Mouse (Mus musculus): ENCODE data around the gene Itgb1. TPM values are rescaled to one million over a fixed set of nuclear protein-coding genes. Genes with fewer than 3 reads are reported as not detected.

The Itgb1 gene
- total RNA-seq, 1 experiment from 2014 or later, result 286 TPM

GRCm38 (mm10) chr8:128681970-128682369 lies 3.5 kb upstream of the Itgb1 start:
- DNase-seq, result no peak

- no peak for DNase-seq
Measured at GRCm38 (mm10) chr8:128684609-128685506, 596 bp upstream of the Itgb1 start.

DNA sequence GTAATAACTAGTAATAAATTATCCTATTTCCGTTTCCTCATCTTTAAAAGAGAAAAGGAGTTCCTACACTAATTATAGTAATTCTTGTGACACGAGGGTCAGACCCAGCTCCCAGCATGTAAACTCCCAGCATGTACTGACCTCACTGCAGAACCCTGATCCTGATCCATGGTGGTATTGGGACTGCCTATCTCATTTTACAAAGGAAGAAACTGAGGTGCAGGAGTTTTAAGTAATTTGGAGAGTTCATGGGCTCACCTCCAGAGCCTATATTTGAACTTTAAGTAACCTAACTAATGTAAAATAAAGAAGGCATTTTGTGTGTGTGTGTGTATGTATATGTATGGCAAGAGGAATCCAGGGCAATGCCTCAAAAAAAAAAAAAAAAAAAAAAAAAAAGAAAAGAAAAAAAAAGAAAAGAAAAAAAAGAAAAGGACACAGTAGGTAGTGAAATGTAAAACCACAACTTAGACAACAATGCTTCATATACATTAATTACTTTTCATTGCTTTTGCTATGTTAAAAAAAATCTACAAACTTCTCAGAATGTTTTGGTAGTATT lies 1.1 kb downstream of the Itgb1 start:
- no peak for DNase-seq

- DNase-seq, result no peak
Measured at GRCm38 (mm10) chr8:128688679-128689078, 3.2 kb downstream of the Itgb1 start.

- no peak for DNase-seq
Measured at GRCm38 (mm10) chr8:128690056-128690455, 4.6 kb downstream of the Itgb1 start.

DNA sequence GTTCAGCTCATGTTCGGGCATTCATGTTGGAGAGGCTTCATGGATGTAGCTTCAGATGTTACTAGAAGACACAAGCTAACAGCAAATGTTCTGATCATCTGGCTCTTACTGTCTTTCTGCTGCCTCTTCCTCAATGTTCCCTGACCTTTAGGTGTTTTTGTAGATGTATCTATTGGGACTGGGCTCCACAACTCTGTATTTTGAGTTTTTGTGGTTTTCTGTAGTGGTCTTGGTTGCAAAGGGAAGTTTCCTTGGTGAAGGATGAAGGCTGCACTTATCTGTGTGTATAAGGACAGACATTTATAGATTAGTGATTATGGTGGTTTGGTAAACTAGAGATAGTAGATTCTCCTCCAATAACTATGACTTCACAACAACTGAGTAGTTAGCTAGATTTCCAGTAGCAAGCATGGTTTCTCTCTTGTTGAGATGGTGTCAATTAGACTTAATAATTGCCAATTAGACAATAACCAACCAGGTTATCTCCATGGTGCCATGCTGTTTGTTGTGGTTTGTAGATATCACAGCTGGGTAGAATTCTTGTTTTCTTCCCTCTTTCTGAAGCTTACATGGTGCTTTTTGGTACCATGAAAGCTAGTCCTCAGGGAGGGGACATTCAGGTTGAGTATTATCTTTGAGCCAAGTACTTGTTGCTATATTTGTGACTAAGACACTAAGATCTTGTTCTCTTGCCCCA lies 11.4 kb downstream of the Itgb1 start:
- DNase-seq, result no peak

GRCm38 (mm10) chr8:128697945-128698344 lies 12.5 kb downstream of the Itgb1 start:
- DNase-seq, result no peak

DNA sequence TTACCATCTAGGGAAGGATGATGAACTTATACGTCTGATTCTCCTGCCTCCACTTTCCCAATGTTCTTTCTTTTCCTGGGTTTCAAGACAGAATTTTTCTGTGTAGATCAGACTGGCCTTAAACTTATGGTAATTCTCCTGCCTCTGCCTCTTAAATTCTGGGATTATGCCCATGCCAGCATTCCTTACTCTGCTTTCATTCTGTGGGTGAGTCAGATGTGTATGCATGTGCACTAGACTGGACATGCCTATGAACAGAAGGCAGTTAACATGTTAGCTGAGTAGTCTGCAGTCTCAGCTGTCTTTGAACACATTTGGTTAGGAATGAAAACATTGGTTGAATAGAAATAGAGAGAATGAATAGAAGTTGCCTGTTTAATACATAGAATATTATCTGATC lies 18.9 kb downstream of the Itgb1 start:
- no peak for DNase-seq

- DNase-seq, result no peak
Measured at GRCm38 (mm10) chr8:128704836-128705235, 19.4 kb downstream of the Itgb1 start.

- DNase-seq, result peak; percentile 82
Measured at GRCm38 (mm10) chr8:128709261-128709660, 23.8 kb downstream of the Itgb1 start.

- DNase-seq, result no peak
Measured at GRCm38 (mm10) chr8:128716184-128716583, 30.7 kb downstream of the Itgb1 start.

DNA sequence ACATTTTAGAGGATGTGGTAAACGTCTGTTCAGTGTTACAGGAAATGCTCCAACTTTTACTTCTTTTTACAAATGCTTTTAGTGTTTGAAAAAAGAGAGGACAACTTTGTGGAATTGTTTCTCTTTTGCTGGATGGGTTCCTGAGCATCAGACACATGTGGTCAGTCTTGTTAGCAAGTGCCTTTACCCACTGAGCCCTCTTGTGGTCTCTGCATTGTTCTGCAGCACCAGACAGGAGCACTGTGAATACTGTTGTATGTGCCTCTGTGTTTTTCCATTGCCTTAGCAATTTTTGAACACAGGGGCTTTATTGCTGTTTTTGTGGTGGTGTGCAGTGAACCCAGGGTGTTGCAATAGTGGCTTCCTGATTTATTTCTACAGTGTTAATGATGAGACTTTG lies 39.4 kb downstream of the Itgb1 start:
- DNase-seq, result no peak

GRCm38 (mm10) chr8:128727213-128727612 lies 41.8 kb downstream of the Itgb1 start:
- DNase-seq, result no peak

DNA sequence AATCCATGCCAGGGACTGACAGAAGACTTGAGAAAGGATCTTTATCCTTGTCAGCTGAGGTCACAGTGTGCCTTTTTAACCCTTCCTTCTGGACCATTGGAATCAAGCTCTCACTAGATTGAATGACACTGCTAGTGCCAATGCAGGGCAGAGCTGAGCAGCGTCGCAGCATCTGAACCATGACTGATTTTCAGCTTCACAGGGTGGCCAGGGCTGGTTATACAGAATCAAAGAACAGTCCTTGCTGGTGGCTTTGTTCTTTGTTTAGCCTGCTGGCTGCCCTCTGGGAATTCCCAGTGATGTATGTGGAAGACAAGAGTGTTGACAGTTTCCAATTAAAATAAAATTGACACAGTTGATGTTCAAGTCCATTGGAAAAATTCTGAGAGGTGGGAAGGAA lies 46.8 kb downstream of the Itgb1 start:
- no peak for DNase-seq

- no peak for DNase-seq
Measured at GRCm38 (mm10) chr8:128734118-128734517, 48.7 kb downstream of the Itgb1 start.

DNA sequence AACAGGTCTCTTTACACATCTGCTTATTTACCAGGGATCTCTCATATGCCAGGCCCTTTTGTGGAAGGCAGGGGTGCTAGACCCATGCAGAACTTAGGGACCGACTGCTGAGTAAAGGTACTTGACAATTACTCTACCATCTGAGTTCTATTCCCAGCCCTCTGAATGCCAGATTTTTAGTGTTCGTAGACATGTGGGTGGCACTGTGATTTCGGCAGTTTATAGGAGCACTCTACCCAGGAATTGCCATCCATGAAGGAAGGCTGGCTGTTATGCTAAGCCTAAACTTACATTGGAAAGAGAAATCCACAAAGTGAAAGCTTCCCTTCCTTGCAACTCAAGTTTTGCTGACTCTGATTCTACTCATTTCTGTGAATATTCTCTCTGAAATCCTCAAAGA lies 50.2 kb downstream of the Itgb1 start:
- no peak for DNase-seq

Other genes with a start within 250 kb of the Itgb1 start
- not detected in 2 replicates for gene Gm3952, start 113.0 kb downstream of the Itgb1 start, total RNA-seq (2021)

Measured in adrenal gland, postnatal 25 days (tissue).